Mouse (Mus musculus): ENCODE results near the gene Olfr98. TPM values are rescaled to one million over a fixed set of nuclear protein-coding genes. Genes with fewer than 3 reads are reported as not detected.
A peak's percentile ranks its signal among the peaks of the same experiment; 100 is the strongest.

Gene Olfr98
- polyA plus RNA-seq (2012; rRNA removed): not detected in 2 replicates

DNA sequence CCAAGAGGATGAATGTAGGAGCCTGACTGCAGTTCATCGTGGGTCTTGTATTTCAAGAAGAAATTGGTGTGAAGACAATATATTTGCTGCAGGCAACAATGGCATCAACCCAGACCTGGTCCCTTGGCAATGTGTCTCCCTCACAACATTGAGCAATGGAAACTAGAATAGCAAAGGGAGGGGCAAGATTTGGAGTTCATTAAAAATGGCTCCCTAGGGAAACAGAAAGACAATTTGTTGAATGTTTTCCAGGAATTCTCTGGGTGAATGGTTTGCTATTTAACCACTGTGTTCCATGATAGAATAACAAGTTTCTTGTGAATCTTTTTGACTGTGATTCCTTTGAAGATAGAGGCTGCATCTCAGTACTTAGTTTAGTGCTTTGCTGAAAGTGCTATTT, at the start of gene Olfr98:
TSS of gene Olfr98 (minus strand) at position 124 of the 400 bp plus-strand sequence.
- no peaks in the 10 kb centered on the region for H3K4me1 ChIP-seq (ENCODE audit: control insufficient read depth, insufficient read depth, low read length)
- TF ChIP-seq CTCF (conservative IDR thresholded peaks at IDR 0.05; ENCODE audit: insufficient read depth, insufficient read length, low read depth, low read length): no peak
- TF ChIP-seq POLR2A (IDR thresholded peaks at IDR 0.05; ENCODE audit: low read depth, low read length): no peak
- DNase-seq: peak; percentile 11
- H3K27ac ChIP-seq (ENCODE audit: insufficient read depth, low read depth, low read length): no peak within 1 kb of the TSS
- WGBS: 68% methylated on average over 1 of the region's 1 CpGs
- no peaks in the 10 kb centered on the region; the same call in 1 of the 2 replicates for H3K27me3 ChIP-seq (replicated peaks; ENCODE audit: control insufficient read depth, insufficient read depth, low read length)
- no peak within 1 kb of the TSS for H3K4me3 ChIP-seq (ENCODE audit: insufficient read depth, low read depth, low read length)
- H3K36me3 ChIP-seq (ENCODE audit: control insufficient read depth, insufficient read depth, low read length): no peaks in the 10 kb centered on the region

- TF ChIP-seq CTCF (conservative IDR thresholded peaks at IDR 0.05; ENCODE audit: insufficient read depth, insufficient read length, low read depth, low read length) (no peak), POLR2A (IDR thresholded peaks at IDR 0.05; ENCODE audit: low read depth, low read length) (no peak)
- no peaks in the 10 kb centered on the region for H3K4me1 ChIP-seq (ENCODE audit: control insufficient read depth, insufficient read depth, low read length)
- H3K27ac ChIP-seq (ENCODE audit: insufficient read depth, low read depth, low read length): no peak overlapping the region
- no peaks in the 10 kb centered on the region for H3K27me3 ChIP-seq (replicated peaks; ENCODE audit: control insufficient read depth, insufficient read depth, low read length)
- WGBS: 44% methylated on average over 2 of the region's 2 CpGs
- no peaks in the 10 kb centered on the region for H3K36me3 ChIP-seq (ENCODE audit: control insufficient read depth, insufficient read depth, low read length)
- no peak for DNase-seq
- H3K4me3 ChIP-seq (ENCODE audit: insufficient read depth, low read depth, low read length): no peak overlapping the region
Observed at GRCm38 (mm10) chr17:37310146-37310699, 46.7 kb upstream of the Olfr98 start.

GRCm38 (mm10) chr17:37308483-37308882, 44.9 kb upstream of the Olfr98 start:
- Histone ChIP-seq H3K27ac (ENCODE audit: insufficient read depth, low read depth, low read length) (no peak overlapping the region), H3K27me3 (replicated peaks; ENCODE audit: control insufficient read depth, insufficient read depth, low read length) (no peaks in the 10 kb centered on the region), H3K4me1 (ENCODE audit: control insufficient read depth, insufficient read depth, low read length) (no peaks in the 10 kb centered on the region), H3K36me3 (ENCODE audit: control insufficient read depth, insufficient read depth, low read length) (no peaks in the 10 kb centered on the region), H3K4me3 (ENCODE audit: insufficient read depth, low read depth, low read length) (no peak overlapping the region)
- no peak for DNase-seq
- no peak for TF ChIP-seq POLR2A (IDR thresholded peaks at IDR 0.05; ENCODE audit: low read depth, low read length)
- 0 out of 2 replicates have a peak, but pooled peaks have one; percentile 4 for TF ChIP-seq CTCF (conservative IDR thresholded peaks at IDR 0.05; ENCODE audit: insufficient read depth, insufficient read length, low read depth, low read length)
- 36% methylated on average over 4 of the region's 4 CpGs for WGBS

DNA sequence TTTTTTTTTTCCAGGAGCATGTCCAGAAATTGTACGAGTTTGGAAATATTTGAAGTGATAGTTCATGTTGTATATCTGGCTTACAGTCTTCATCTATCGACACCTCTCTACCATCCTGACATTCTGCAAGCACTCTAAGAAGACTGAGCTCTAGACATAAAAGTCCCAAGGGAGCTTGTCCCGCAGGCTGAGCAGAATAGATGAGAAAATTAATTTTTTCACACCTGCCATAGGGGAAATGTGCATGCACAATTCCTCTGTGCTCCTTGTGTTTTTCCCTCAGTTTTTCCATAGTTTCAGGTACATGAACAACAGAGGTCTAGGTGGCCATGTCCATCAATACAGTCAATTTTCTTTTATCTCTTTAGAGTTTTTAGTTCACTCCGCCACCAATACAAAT, 40.7 kb upstream of the Olfr98 start, which contains the start of gene Olfr101:
TSS of gene Olfr101 (minus strand) at position 101 of the 400 bp plus-strand sequence.
- DNase-seq: no peak
- no peak for TF ChIP-seq CTCF (conservative IDR thresholded peaks at IDR 0.05; ENCODE audit: insufficient read depth, insufficient read length, low read depth, low read length)
- TF ChIP-seq POLR2A (IDR thresholded peaks at IDR 0.05; ENCODE audit: low read depth, low read length): no peak
- Histone ChIP-seq H3K4me1 (ENCODE audit: control insufficient read depth, insufficient read depth, low read length) (no peaks in the 10 kb centered on the region), H3K27me3 (replicated peaks; ENCODE audit: control insufficient read depth, insufficient read depth, low read length) (no peaks in the 10 kb centered on the region), H3K4me3 (ENCODE audit: insufficient read depth, low read depth, low read length) (no peak within 1 kb of the TSS), H3K27ac (ENCODE audit: insufficient read depth, low read depth, low read length) (no peak within 1 kb of the TSS), H3K36me3 (ENCODE audit: control insufficient read depth, insufficient read depth, low read length) (no peaks in the 10 kb centered on the region)
- 83% methylated on average over 4 of the region's 4 CpGs for WGBS

GRCm38 (mm10) chr17:37283360-37283759, 19.8 kb upstream of the Olfr98 start, which contains the start of gene Olfr99:
Olfr99 (minus strand) TSS chr17:37283460.
- Histone ChIP-seq H3K4me1 (ENCODE audit: control insufficient read depth, insufficient read depth, low read length) (no peaks in the 10 kb centered on the region), H3K36me3 (ENCODE audit: control insufficient read depth, insufficient read depth, low read length) (no peaks in the 10 kb centered on the region), H3K4me3 (ENCODE audit: insufficient read depth, low read depth, low read length) (no peak within 1 kb of the TSS), H3K27me3 (replicated peaks; ENCODE audit: control insufficient read depth, insufficient read depth, low read length) (no peaks in the 10 kb centered on the region), H3K27ac (ENCODE audit: insufficient read depth, low read depth, low read length) (no peak within 1 kb of the TSS)
- TF ChIP-seq POLR2A (IDR thresholded peaks at IDR 0.05; ENCODE audit: low read depth, low read length) (no peak), CTCF (conservative IDR thresholded peaks at IDR 0.05; ENCODE audit: insufficient read depth, insufficient read length, low read depth, low read length) (no peak)
- 80% methylated on average over 1 of the region's 1 CpGs for WGBS
- DNase-seq: no peak

DNA sequence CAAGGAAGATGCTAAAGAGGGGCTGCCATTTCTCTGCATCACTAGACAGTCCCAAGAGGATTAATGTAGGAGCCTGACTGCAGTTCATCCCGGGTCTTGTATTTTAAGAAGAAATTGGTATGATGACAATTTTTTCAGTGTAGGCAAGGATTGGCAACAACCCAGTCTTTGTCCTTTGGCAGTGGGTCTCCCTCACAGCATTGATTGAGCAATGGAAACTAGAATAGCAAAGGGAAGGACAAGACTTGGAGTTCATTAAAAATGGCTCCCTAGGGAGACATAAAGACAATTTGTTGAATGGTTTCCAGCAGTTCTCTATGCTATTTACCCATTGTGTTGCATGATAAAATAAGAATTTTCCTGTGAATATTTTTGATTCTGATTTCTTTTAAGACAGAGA, 16.8 kb upstream of the Olfr98 start:
- peak; percentile 33 for DNase-seq

DNA sequence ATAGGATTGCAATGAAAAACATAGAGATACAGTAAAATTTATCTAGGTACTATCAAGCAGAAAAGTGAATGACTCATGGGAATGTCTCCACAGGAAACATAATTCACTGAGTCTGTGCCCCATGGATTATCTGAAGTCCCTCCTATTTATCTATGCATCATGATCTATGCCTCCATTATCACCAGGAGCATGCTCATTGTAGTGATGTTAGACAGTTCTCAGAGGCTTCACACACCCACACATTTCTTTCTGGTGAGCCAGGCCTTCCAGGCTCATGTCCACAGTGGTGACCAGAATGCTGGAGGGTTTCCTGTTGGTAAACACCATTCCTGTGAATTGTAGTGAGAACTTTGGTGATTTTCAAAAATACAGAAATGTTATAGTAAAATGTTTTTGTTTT, 13.0 kb upstream of the Olfr98 start:
- Histone ChIP-seq H3K27me3 (replicated peaks; ENCODE audit: control insufficient read depth, insufficient read depth, low read length) (no peaks in the 10 kb centered on the region), H3K4me1 (ENCODE audit: control insufficient read depth, insufficient read depth, low read length) (no peaks in the 10 kb centered on the region), H3K36me3 (ENCODE audit: control insufficient read depth, insufficient read depth, low read length) (no peaks in the 10 kb centered on the region), H3K4me3 (ENCODE audit: insufficient read depth, low read depth, low read length) (no peak overlapping the region), H3K27ac (ENCODE audit: insufficient read depth, low read depth, low read length) (no peak overlapping the region)
- no peak for DNase-seq
- TF ChIP-seq POLR2A (IDR thresholded peaks at IDR 0.05; ENCODE audit: low read depth, low read length) (no peak), CTCF (conservative IDR thresholded peaks at IDR 0.05; ENCODE audit: insufficient read depth, insufficient read length, low read depth, low read length) (no peak)

More for the DNA sequence above, 16.8 kb upstream of the Olfr98 start:
- no peak overlapping the region for H3K27ac ChIP-seq (ENCODE audit: insufficient read depth, low read depth, low read length)
- 59% methylated on average over 1 of the region's 1 CpGs for WGBS
- H3K4me3 ChIP-seq (ENCODE audit: insufficient read depth, low read depth, low read length): no peak overlapping the region
- no peaks in the 10 kb centered on the region for H3K4me1 ChIP-seq (ENCODE audit: control insufficient read depth, insufficient read depth, low read length)
- no peak for TF ChIP-seq CTCF (conservative IDR thresholded peaks at IDR 0.05; ENCODE audit: insufficient read depth, insufficient read length, low read depth, low read length)
- no peak for TF ChIP-seq POLR2A (IDR thresholded peaks at IDR 0.05; ENCODE audit: low read depth, low read length)
- H3K27me3 ChIP-seq (replicated peaks; ENCODE audit: control insufficient read depth, insufficient read depth, low read length): no peaks in the 10 kb centered on the region
- no peaks in the 10 kb centered on the region for H3K36me3 ChIP-seq (ENCODE audit: control insufficient read depth, insufficient read depth, low read length)
